Mouse (Mus musculus) heart, adult 11 months (tissue): ENCODE measurements at regions not wholly inside any gene's neighbourhood (a gene's known extent, or its start where the extent isn't known, plus 50 kb on each side); places are given as distances from the start of the nearest gene placed in this dataset.

Source experiments
- DNase-seq: peaks from one replicate; pipeline ENCODE4 v3.0.0; 2022

DNA sequence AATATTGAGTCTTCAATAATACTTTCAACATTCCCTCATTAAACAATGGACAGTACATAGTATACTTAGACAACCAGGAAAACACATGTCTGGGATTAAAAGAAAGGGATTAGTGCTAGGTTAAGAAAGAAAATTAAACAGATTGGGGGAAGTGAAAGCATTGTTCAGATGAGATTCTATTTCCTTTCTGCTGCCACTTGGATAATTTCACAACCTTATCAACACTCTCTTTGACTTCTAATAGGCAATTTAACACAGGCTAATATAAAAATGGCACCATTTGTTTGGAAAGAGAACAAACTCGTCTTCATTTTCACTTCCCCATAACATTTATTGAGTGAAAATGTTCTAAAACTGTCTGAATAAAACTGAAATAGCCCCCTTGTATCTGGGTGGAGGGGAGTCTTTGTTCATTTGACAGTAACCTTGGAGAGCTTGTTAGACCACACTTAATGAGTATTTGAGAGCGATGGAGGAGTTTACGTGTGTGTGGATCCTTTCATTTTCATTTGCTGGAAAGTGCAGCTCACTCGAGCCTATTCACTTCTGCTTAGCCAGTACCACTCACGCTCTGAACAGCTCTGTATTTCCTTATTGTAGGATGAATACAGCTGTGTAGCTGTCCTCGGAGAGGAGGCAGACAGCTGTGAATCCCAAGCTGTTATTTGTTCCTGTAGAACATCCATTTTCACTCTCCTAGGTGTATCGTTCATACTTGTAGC lies 366.7 kb downstream of the Kctd12 start:
- DNase-seq, result no peak

DNA sequence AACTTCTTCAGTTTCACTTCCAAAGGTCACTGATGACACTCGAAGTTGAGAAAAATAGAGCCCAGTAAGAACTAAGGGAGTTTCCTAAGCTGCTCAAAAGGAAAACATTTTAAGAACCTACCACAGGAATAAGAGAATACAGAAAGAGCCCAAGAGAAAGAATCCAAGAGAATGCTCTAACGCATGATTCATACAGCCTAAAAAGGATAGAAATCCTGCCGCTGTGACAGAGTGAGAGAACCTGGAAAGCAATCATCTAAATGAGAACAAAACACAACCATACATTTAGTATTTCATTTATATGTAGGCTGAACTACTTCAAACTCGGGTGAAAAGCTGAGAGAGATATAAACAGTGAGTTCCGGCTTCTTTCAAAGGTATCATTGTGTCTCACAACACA lies 376.4 kb downstream of the Kctd12 start:
- DNase-seq, result no peak

DNA sequence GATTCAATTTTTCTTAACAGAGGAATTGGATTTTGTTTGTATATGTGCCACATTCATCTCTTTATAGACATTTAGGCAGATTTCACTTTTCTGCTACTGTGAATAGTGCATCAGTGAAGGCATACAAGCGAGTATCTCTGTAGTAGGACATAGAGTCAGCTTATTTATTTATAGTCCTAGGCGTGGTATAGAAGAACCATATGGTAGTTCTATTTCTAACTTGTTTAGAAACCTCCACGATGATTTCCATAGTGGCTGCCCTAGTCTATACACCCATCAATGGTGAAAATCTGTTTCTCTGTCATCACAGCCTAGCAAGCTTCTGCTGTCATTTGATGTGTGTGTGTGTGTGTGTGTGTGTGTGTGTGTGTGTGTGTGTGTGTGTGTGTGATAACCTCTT lies 387.6 kb downstream of the Kctd12 start:
- DNase-seq, result no peak

DNA sequence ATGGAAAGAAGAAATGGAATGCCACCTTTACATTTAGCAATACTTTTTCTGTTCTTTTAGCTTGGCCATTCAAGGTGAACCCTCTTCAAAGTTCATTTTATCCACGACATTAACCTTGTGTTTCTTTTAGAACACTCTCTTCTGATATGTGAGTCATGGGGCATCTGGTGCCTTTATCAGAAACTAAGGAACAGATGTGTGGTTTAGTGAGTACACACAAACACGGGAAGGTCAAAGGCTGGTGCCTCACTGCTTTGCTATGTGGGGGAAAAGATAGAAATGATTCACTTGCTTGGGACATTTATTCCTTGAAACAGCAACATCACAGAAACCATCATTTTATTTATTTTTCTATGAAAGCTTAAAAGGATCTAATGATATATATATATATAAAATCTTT lies 428.7 kb downstream of the Kctd12 start:
- no peak for DNase-seq

DNA sequence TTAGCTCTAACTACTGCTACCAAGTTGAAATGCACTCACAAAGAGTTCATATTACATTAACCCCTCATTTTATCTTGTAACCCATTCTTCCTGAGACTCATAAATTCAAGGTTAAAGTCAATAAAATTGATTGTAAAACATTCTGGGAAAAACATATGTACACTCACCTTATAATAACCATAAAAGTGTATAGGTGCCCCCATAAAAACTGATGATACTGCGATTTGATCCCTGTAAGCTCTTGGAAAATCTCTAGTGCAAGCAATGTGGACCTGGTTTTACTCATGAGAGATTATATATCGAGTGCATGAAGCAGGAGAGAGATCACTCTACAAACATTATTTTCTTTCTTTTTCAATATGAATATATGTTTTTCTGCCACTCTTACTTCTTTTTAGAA lies 429.8 kb downstream of the Kctd12 start:
- DNase-seq, result no peak

DNA sequence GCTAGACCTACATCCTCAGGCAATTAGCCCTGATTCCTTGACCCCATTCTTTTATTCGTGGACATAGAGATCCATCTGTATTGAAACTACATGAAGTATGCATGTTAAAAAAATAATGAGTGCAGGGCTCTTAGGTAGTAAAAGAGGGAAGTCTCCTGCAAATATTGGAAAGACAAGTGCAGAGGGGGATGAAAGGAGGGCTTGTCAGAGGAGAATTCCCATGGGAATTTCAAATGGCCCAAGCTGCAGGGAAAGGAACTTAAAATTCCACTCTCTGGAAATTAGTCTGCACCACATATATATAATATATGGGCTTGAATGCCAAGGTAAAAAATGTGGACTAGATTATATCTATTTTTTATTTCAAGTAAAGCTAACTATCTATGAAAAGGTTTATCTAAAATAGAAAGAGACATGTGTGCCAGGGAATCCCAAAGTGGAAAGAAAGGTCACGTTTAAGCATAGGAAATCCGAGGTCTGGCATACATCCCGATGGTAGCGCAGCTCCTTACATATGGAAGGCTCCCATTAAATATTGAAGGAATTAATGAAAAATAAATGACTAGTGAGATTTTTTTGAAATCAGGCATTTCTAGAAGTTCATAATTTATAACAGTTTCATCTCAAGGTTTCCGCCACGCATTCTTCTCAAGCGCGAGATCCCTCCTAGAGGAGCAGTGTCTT lies 457.4 kb downstream of the Kctd12 start:
- no peak for DNase-seq

DNA sequence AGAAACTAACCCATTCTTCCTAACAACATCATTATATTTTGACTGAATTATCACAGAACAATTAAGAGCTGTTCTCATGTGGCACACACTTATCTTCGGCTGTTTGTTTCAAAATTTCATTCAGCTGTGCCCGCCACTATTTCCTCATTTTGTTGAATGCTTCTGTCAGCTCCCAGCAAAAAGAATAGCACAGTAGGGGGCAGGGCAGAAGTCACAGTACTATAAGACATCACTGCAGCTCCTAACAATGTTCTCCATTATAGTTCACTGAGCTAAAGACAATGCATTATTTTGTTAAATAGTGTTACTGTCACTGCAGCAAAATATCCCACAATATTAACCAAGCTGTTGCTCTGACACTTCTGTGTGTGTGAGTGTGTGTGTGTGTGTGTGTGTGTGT lies 465.7 kb downstream of the Kctd12 start:
- no peak for DNase-seq

DNA sequence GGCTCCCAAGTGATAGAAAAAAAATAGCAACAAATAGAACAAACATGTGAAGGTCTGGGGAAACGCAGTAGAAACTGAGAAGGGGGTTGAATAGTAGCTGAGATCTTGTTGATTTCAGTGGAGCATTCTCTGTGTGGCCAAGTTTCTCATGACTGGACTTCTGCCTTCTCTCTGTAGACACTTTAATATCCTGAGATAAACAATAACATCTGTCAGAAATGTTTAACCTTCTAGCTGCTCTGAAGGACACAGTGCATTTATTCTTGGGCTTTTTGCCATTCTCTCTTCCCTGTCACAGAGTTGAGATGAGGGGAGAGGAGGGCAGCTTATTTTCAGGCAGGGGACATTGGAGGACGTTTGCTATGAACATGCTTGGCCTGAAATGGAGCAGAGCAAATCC lies 467.9 kb downstream of the Kctd12 start:
- no peak for DNase-seq

DNA sequence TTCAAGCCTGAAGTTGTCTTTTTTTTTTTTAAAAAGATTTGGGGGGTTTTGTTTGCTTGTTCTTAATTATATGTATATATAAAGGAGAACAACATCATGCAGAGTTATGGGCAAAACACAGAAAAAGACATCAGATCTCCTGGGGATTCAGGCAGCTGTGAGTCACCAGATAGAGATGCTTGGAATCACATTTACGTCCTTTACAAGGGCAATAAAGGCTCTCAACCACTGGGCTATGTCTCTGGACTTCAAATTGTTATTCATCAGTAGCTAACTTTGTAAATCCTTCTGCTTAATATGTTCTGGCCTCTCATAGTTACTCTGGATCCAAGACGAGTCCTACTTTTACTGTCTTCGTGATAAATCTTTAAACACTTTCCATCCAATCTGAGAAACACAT lies 469.8 kb downstream of the Kctd12 start:
- DNase-seq, result no peak

DNA sequence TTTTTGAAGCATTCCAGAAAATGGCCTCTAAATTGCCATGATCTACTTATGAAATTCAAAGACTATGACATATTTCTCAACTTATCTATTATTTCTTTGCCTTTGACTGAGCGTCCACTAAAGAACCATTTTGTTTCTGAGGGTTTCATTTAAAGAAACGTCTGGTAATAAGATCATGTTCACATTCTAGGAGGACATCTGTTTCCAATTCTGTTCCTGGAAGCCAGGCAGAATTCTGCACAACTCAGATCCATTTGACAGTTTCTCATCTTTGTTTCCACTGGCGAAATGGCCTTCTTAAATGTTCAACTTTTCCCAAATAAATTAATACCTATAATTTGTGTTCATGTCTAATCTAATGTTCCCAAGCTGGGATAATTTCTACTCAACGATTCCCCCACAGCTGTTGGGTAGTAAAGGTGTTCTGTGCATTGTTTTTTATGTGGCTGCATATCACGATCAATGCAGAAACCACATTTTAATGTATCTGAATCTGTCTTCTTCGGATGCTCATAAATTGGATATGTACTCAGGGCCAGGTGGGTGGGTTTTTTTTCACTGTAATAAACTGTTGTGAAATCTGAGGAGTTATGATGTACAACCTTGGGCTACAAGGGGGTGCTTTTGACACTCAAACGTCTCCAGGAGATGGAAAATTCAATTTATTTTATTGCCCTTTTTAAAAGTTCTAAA lies 470.6 kb downstream of the Kctd12 start:
- DNase-seq, result no peak

DNA sequence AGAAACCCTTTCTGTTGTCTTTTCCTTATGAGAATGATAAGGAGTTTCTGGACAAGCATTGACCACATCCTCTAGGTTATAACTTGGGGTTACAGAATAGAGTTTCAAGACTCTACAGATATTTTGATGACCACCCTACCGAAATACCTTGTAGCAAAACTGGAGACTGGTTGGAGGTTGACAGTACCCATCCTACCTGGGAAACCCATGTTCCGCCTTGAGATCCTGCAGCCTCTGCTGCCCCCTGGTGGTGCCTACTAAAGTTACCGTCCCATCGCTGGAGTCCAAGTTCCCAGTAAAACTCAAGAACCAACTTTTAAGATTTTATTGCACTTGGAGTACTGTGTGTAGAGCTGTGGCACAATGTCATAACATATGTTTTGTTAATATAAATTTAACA lies 472.1 kb downstream of the Kctd12 start:
- no peak for DNase-seq

DNA sequence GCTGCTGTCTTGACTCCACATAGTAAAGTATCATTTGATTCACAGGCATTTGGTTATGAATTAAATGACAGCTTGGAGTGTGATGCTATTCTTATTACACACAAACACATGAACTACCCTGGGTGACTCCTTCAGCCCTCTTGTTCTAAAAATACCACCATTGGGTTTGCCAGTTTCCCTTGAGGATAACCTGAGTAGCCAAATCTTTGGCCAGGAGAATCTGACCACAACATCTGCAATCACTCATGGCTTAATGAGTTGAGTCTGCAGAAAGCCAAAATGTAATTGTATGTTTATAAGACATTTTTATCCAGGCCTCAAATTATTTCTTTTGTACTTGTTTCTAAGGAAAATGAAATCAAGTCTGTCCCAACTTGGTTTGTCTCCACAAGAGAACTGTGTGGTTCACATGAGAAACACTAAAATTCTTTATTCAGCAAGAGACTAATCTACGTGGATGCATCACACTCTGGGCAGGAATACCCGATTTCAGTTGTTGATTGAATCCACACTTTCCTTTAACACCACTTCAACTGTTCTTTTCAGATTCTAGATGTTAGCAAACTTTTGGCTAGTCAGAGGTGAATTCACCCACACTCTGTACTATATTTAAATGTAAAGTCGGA lies 476.6 kb downstream of the Kctd12 start:
- no peak for DNase-seq

DNA sequence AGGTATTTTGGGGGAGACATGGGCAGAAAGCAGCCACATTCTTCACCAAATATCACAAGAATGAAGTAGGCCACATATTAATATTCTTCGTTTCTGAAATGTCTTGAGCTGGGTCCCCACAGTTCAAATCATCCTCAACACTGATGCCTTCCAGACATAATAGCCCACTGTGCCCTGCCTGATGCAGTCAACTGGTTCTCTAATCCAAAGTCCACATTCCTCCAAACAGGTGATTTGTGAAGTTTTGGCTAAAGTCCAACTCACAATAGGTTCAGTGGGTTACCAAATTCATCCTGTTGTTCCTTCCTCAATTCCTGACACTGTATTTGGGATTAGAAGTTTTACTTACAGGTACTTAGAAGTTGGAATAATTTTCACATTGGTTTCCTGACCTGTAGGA lies 485.3 kb downstream of the Kctd12 start:
- DNase-seq, result no peak

DNA sequence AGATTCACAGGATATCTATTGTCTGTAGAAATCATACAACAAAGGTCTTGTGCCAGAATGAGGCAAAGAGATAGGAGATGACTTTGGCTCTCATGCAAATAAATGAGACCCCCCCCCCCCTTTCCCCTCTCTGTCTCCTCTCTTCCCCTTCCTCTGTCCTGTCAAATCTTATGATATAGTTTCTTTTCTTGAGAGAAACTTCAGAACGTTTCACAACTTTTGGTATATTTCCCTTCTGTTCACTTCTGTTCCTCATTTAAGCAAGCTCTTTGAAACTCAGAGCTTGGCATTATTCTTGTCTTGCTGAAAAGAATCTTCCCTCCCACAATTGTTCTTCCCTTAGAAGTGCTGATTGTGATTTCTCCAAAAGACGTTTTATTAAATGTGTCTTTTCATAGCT lies 490.1 kb downstream of the Kctd12 start:
- no peak for DNase-seq

DNA sequence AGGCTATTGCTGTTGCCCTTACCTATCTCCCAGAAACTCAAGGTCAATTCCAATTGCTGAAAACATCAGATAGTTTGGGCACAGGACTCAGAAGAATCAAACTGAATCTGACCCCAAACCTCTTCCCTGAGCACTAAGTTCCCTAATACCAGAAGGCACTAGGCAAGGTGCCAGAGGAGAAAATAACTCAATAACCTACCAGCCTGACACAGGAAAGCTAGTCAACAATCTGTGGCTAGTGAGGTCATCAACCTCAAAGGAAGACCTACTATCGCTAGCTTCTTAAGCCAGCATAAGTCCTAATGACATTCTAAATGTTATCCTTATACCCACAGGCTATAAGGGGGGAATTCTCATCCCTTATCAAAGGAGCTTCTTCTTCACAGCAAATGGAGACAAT lies 491.2 kb downstream of the Kctd12 start:
- DNase-seq, result no peak

DNA sequence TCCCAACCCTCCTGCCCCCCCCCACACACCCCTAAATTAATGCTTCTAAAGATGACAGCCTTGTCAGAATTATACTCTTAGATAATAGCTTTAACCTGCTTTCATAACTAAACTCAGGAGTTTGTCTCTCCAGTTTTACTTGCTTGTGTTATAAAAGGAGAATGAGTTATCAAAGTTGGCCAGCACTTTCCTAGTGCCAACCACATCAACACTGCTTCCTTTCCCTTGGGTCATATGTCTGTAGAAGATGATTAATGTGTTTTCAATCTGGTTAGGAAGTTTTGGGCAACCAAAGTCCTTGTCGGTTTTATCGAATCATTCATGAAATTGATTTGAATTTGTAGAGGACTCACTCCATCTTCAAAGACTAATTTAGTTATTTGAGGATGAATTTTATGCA lies 505.3 kb downstream of the Kctd12 start:
- DNase-seq, result no peak

DNA sequence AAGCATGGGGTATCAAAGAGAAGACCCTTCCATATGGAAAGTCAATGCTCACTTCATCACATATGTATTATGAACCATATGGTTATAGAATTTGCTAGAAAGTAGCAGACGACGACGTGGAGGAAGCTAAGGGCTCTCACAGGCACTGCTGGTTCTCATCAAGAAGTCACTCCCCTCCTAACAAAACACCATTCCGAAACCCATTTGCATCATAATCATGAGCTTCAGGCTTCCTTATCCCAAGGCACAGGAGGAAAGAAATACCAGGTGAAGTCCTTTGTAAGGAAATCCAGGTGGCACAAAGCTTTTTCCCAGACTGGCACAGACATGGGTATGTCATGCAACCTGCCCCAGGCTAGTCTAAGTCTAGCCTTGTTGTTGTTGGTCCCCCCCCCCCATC lies 513.1 kb downstream of the Kctd12 start:
- DNase-seq, result no peak

DNA sequence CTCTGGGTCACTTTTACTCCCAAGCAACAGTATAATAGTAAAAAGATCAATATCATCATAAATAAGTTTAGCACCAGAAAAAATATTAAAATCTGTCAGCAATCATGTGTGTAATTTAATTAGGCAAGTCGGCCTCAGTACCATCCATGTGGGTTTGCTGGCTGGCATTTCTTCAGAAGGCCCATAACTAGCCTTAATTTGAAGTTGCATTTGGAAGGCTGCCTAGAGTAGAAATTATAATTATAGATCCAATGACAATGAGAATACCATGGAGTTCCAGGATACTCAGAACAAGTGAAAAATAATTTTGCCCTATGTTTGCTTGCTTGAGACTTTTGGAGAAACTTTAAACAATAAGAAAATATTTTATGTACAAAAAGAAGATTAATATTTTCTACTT lies 521.4 kb downstream of the Kctd12 start:
- no peak for DNase-seq

DNA sequence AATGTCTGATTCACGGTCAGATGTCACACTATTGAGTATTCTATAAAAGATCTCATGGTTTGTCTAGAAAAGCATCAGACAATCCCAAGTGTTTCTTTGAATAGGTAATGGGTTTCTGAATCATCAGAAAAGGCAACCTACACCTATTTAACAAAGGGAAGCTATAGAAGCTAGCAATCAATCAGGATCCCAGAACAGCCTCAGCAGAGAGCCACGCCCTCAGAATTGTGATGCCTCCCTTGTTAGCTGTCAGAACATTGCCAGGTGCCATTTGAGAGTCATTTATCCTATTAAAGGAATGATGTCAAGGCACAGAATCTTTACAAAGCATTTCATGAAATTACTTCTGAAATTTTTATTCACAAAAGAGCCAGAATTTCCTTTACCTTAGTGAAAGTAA lies 542.7 kb downstream of the Kctd12 start:
- DNase-seq, result no peak

DNA sequence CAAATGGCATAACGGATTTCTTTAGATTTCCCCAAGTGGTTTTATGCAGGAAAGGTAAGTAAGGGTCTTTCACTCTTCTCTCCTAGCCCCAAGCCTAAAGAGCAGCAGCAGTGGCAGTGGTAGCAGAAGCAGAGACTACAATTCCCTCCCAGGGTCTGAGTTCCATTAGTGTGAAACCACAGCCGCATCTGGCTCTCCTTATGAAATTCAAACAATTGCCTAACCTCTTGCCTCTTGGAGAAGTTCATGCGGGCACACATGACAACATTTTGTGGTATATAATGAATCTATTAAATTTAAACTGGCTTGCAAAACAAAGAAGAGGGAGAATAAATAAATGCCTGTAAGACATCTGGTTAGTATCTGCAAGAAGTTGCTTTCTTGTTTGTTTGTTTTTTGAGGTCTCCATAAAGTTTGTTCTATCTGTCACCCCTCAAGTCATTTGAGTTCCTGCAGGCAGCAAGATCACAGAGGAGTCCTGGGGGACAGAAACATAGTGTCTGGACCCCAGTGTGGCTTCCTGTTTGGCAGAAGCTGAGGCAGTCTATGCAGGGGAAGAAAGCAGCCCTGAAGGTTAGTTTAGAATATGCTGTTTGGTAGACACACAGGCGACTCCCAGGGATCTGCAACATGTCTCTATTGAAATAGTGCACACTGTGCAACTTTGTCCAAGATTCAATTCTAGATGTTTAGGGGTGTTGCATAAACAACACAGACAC lies 578.9 kb downstream of the Kctd12 start:
- no peak for DNase-seq

DNA sequence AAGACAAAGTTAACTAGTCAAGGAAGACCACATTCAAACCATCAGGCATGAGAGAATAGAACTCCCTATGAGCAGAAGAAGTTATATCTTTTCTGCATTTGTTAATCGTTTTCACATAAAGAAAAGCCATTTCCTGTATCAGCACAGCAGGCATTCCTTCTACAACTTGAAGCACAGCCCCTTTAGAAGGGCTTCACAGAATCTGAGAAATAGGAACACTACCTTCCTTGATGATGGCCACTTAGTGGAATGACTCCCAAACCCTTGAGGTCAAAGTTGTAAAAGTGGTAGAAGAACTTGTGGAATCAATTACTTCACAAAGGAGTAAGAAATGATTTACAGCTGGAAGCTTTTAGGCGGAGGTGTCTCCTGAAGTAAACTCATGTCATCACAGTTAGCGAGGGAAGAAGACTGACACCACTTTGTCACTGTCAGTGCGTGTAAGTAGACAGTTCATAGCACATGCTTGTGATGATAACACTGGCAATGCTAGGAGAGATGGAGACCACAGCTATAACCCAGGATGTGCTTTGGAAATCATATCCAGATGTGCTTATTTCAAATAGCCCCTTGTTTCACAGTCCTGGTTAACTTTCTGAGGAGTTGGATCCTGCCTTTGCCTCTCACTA lies 580.3 kb downstream of the Kctd12 start:
- no peak for DNase-seq

DNA sequence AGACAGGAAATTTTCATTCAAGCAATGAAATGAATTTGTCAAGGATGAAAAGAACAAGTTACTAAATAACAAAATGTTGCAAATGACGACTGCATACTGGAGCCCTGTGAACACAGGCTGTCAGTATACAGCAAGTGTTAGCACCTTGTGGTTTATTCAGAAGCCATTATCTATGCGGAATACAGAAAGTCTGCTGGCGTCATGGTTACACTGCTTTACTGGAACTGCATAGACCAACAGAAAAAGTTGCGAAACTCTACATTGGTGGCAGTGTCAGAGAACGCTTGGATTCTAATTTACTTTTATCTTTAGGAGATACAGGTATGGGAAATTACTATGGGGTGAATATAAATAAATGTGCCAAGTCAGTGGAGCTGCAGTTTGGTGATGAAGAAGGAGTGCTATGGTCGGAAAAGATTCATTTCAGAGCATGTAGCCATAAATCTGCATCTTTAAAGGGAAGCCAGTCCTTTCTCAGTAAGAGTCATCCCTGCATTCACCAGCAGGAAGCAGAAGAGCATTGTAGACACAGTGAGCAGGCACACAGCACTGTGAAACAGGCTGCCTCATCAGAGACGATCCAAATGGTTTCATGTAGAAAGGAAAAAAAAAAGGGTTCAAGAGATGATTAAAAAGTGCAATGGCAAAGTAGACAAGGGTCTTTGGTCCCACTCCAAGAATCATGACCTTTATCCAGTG lies 586.3 kb downstream of the Kctd12 start:
- no peak for DNase-seq
